Mouse (Mus musculus): Measurements from ENCODE around the gene E130114P18Rik. TPM values are rescaled to one million over a fixed set of nuclear protein-coding genes. Genes with fewer than 3 reads are reported as not detected.

The E130114P18Rik gene
- polyA plus RNA-seq, 1 experiment from 2014 or later = 62.9 TPM

GRCm38 (mm10) chr4:97757978-97758461, 19.9 kb downstream of the E130114P18Rik start:
- Histone ChIP-seq H3K27ac (ENCODE audit: low read depth, low read length) (peak overlapping the region; percentile 84), H3K9ac (ENCODE audit: low read length) (peak overlapping the region; percentile 72), H3K4me2 (ENCODE audit: low read length) (peak overlapping the region; percentile 79), H3K4me3 (ENCODE audit: low read depth, low read length) (peak overlapping the region; percentile 48), H3K4me1 (ENCODE audit: control insufficient read depth, insufficient read depth, low read length) (peaks cover 20% of the 10 kb centered on the region), H3K36me3 (ENCODE audit: control insufficient read depth, insufficient read depth, low read length) (no peaks in the 10 kb centered on the region), H3K9me3 (replicated peaks; ENCODE audit: control insufficient read depth, low read length) (no peaks in the 10 kb centered on the region), H3K27me3 (replicated peaks; ENCODE audit: control insufficient read depth, insufficient read depth, low read length) (peaks cover 12% of the 10 kb centered on the region; the same call in 1 of the 2 replicates)
- ATAC-seq = peak; percentile 83
- 1% methylated on average over 14 of the region's 14 CpGs for WGBS
- DNase-seq (ENCODE audit: low spot score) = peak; percentile 84

- Histone ChIP-seq H3K4me1 (ENCODE audit: control insufficient read depth, insufficient read depth, low read length) (peaks cover 26% of the 10 kb centered on the region), H3K4me2 (ENCODE audit: low read length) (peak overlapping the region; percentile 79), H3K27me3 (replicated peaks; ENCODE audit: control insufficient read depth, insufficient read depth, low read length) (peaks cover 12% of the 10 kb centered on the region; the same call in 1 of the 2 replicates), H3K36me3 (ENCODE audit: control insufficient read depth, insufficient read depth, low read length) (no peaks in the 10 kb centered on the region), H3K9me3 (replicated peaks; ENCODE audit: control insufficient read depth, low read length) (no peaks in the 10 kb centered on the region), H3K27ac (ENCODE audit: low read depth, low read length) (peak overlapping the region; percentile 84), H3K4me3 (ENCODE audit: low read depth, low read length) (peak overlapping the region; percentile 48), H3K9ac (ENCODE audit: low read length) (peak overlapping the region; percentile 72)
- DNase-seq (ENCODE audit: low spot score) = peak; percentile 80
- under 1% methylated on average over 38 of the region's 38 CpGs for WGBS
- ATAC-seq = peak; percentile 78
Measured at GRCm38 (mm10) chr4:97757207-97757977, 20.5 kb downstream of the E130114P18Rik start.

GRCm38 (mm10) chr4:97754241-97754640, 23.6 kb downstream of the E130114P18Rik start:
- DNase-seq (ENCODE audit: low spot score) = no peak

GRCm38 (mm10) chr4:97753521-97753920, 24.4 kb downstream of the E130114P18Rik start:
- ATAC-seq (no peak), DNase-seq (ENCODE audit: low spot score) (no peak)
- H3K4me1 ChIP-seq (ENCODE audit: control insufficient read depth, insufficient read depth, low read length) = peaks cover 30% of the 10 kb centered on the region
- H3K27me3 ChIP-seq (replicated peaks; ENCODE audit: control insufficient read depth, insufficient read depth, low read length) = peaks cover 12% of the 10 kb centered on the region; the same call in 1 of the 2 replicates
- no peak overlapping the region for H3K4me3 ChIP-seq (ENCODE audit: low read depth, low read length)
- no peak overlapping the region for H3K27ac ChIP-seq (ENCODE audit: low read depth, low read length)
- H3K9ac ChIP-seq (ENCODE audit: low read length) = no peak overlapping the region
- H3K9me3 ChIP-seq (replicated peaks; ENCODE audit: control insufficient read depth, low read length) = no peaks in the 10 kb centered on the region
- whole genome bisulfite sequencing = 25% methylated on average over 1 of the region's 1 CpGs
- no peak overlapping the region for H3K4me2 ChIP-seq (ENCODE audit: low read length)
- no peaks in the 10 kb centered on the region for H3K36me3 ChIP-seq (ENCODE audit: control insufficient read depth, insufficient read depth, low read length)

More at GRCm38 (mm10) chr4:97754241-97754640, 23.6 kb downstream of the E130114P18Rik start:
- H3K9me3 ChIP-seq (replicated peaks; ENCODE audit: control insufficient read depth, low read length) = no peaks in the 10 kb centered on the region
- no peak overlapping the region for H3K4me3 ChIP-seq (ENCODE audit: low read depth, low read length)
- H3K4me2 ChIP-seq (ENCODE audit: low read length) = no peak overlapping the region
- H3K27ac ChIP-seq (ENCODE audit: low read depth, low read length) = no peak overlapping the region
- peak overlapping the region; percentile 21; the same call in 1 of the 2 replicates for H3K9ac ChIP-seq (ENCODE audit: low read length)
- peaks cover 12% of the 10 kb centered on the region; the same call in 1 of the 2 replicates for H3K27me3 ChIP-seq (replicated peaks; ENCODE audit: control insufficient read depth, insufficient read depth, low read length)
- no peak for ATAC-seq
- H3K4me1 ChIP-seq (ENCODE audit: control insufficient read depth, insufficient read depth, low read length) = peaks cover 37% of the 10 kb centered on the region
- H3K36me3 ChIP-seq (ENCODE audit: control insufficient read depth, insufficient read depth, low read length) = no peaks in the 10 kb centered on the region
- WGBS = 35% methylated on average over 12 of the region's 12 CpGs

- 12% methylated on average over 5 of the region's 5 CpGs for WGBS
- peak overlapping the region; percentile 36; the same call in 1 of the 2 replicates for H3K4me3 ChIP-seq (ENCODE audit: low read depth, low read length)
- peak overlapping the region; percentile 84 for H3K4me2 ChIP-seq (ENCODE audit: low read length)
- DNase-seq (ENCODE audit: low spot score) = no peak
- H3K27me3 ChIP-seq (replicated peaks; ENCODE audit: control insufficient read depth, insufficient read depth, low read length) = peaks cover 12% of the 10 kb centered on the region; the same call in 1 of the 2 replicates
- no peaks in the 10 kb centered on the region for H3K9me3 ChIP-seq (replicated peaks; ENCODE audit: control insufficient read depth, low read length)
- no peak overlapping the region for H3K27ac ChIP-seq (ENCODE audit: low read depth, low read length)
- peaks cover 25% of the 10 kb centered on the region for H3K4me1 ChIP-seq (ENCODE audit: control insufficient read depth, insufficient read depth, low read length)
- no peaks in the 10 kb centered on the region for H3K36me3 ChIP-seq (ENCODE audit: control insufficient read depth, insufficient read depth, low read length)
- H3K9ac ChIP-seq (ENCODE audit: low read length) = peak overlapping the region; percentile 74; the same call in 1 of the 2 replicates
- no peak for ATAC-seq
Measured at GRCm38 (mm10) chr4:97752276-97753010, 25.4 kb downstream of the E130114P18Rik start.

- ATAC-seq (peak; percentile 54), DNase-seq (ENCODE audit: low spot score) (peak; percentile 46)
- Histone ChIP-seq H3K9me3 (replicated peaks; ENCODE audit: control insufficient read depth, low read length) (no peaks in the 10 kb centered on the region), H3K4me2 (ENCODE audit: low read length) (peak overlapping the region; percentile 84), H3K9ac (ENCODE audit: low read length) (peak overlapping the region; percentile 74), H3K4me1 (ENCODE audit: control insufficient read depth, insufficient read depth, low read length) (peaks cover 25% of the 10 kb centered on the region), H3K4me3 (ENCODE audit: low read depth, low read length) (peak overlapping the region; percentile 36), H3K27ac (ENCODE audit: low read depth, low read length) (peak overlapping the region; percentile 79), H3K36me3 (ENCODE audit: control insufficient read depth, insufficient read depth, low read length) (no peaks in the 10 kb centered on the region), H3K27me3 (replicated peaks; ENCODE audit: control insufficient read depth, insufficient read depth, low read length) (peaks cover 12% of the 10 kb centered on the region; the same call in 1 of the 2 replicates)
- 1% methylated on average over 40 of the region's 40 CpGs for WGBS
Measured at GRCm38 (mm10) chr4:97751483-97752251, 26.2 kb downstream of the E130114P18Rik start.

GRCm38 (mm10) chr4:97751030-97751482, 26.8 kb downstream of the E130114P18Rik start:
- Histone ChIP-seq H3K27ac (ENCODE audit: low read depth, low read length) (peak overlapping the region; percentile 79), H3K27me3 (replicated peaks; ENCODE audit: control insufficient read depth, insufficient read depth, low read length) (peaks cover 12% of the 10 kb centered on the region; the same call in 1 of the 2 replicates), H3K4me3 (ENCODE audit: low read depth, low read length) (peak overlapping the region; percentile 36), H3K36me3 (ENCODE audit: control insufficient read depth, insufficient read depth, low read length) (no peaks in the 10 kb centered on the region), H3K9ac (ENCODE audit: low read length) (peak overlapping the region; percentile 74), H3K9me3 (replicated peaks; ENCODE audit: control insufficient read depth, low read length) (no peaks in the 10 kb centered on the region), H3K4me2 (ENCODE audit: low read length) (peak overlapping the region; percentile 84), H3K4me1 (ENCODE audit: control insufficient read depth, insufficient read depth, low read length) (peaks cover 25% of the 10 kb centered on the region)
- DNase-seq (ENCODE audit: low spot score) = peak; percentile 96
- peak; percentile 85 for ATAC-seq
- WGBS = under 1% methylated on average over 20 of the region's 20 CpGs

- no peaks in the 10 kb centered on the region for H3K36me3 ChIP-seq (ENCODE audit: control insufficient read depth, insufficient read depth, low read length)
- ATAC-seq (no peak), DNase-seq (ENCODE audit: low spot score) (no peak)
- H3K27ac ChIP-seq (ENCODE audit: low read depth, low read length) = no peak overlapping the region
- H3K4me2 ChIP-seq (ENCODE audit: low read length) = no peak overlapping the region; the same call in 1 of the 2 replicates
- H3K4me3 ChIP-seq (ENCODE audit: low read depth, low read length) = no peak overlapping the region
- peaks cover 25% of the 10 kb centered on the region for H3K4me1 ChIP-seq (ENCODE audit: control insufficient read depth, insufficient read depth, low read length)
- 37% methylated on average over 4 of the region's 4 CpGs for WGBS
- H3K9ac ChIP-seq (ENCODE audit: low read length) = no peak overlapping the region
- H3K9me3 ChIP-seq (replicated peaks; ENCODE audit: control insufficient read depth, low read length) = no peaks in the 10 kb centered on the region
- peaks cover 12% of the 10 kb centered on the region; the same call in 1 of the 2 replicates for H3K27me3 ChIP-seq (replicated peaks; ENCODE audit: control insufficient read depth, insufficient read depth, low read length)
Measured at GRCm38 (mm10) chr4:97750401-97750800, 27.5 kb downstream of the E130114P18Rik start.
